Mouse (Mus musculus): ENCODE results near the gene Elf2. TPM values are rescaled to one million over a fixed set of nuclear protein-coding genes. Genes with fewer than 3 reads are reported as not detected.
"Not testable (repeated sequence)": the region's sequence is repeated elsewhere in the genome, so short reads cannot be mapped to it uniquely, and the experiment has no call there.

Gene Elf2
- polyA plus RNA-seq, 1 experiment: 46.1 TPM

GRCm38 (mm10) chr3:51364703-51365516 is 24.4 kb upstream of the Elf2 start:
- TF ChIP-seq POLR2A (IDR thresholded peaks at IDR 0.05; ENCODE audit: borderline replicate concordance, extremely low read depth, low read depth, low read length): no peak
- peak; percentile 91 for TF ChIP-seq CTCF (IDR thresholded peaks at IDR 0.05; ENCODE audit: insufficient read depth, low read length)
- 6% methylated on average over 31 of the region's 31 CpGs for WGBS
- DNase-seq: peak; percentile 62
- H3K4me3 ChIP-seq (replicated peaks; ENCODE audit: extremely low read depth, low read depth, low read length): peak overlapping the region; percentile 61
- peaks cover 3% of the 10 kb centered on the region; the same call in 1 of the 2 replicates for H3K4me1 ChIP-seq (ENCODE audit: control insufficient read depth, insufficient read depth, low read length)

- no peak for TF ChIP-seq CTCF (IDR thresholded peaks at IDR 0.05; ENCODE audit: insufficient read depth, low read length)
- no peak for TF ChIP-seq POLR2A (IDR thresholded peaks at IDR 0.05; ENCODE audit: borderline replicate concordance, extremely low read depth, low read depth, low read length)
- WGBS: 50% methylated on average over 9 of the region's 9 CpGs
- no peak for DNase-seq
- H3K4me3 ChIP-seq (replicated peaks; ENCODE audit: extremely low read depth, low read depth, low read length): no peak overlapping the region
- H3K4me1 ChIP-seq (ENCODE audit: control insufficient read depth, insufficient read depth, low read length): peaks cover 9% of the 10 kb centered on the region
Measured at GRCm38 (mm10) chr3:51361066-51361465, 20.6 kb upstream of the Elf2 start.

- no peak for DNase-seq
- Histone ChIP-seq H3K4me3 (replicated peaks; ENCODE audit: extremely low read depth, low read depth, low read length) (no peak overlapping the region), H3K4me1 (ENCODE audit: control insufficient read depth, insufficient read depth, low read length) (peaks cover 9% of the 10 kb centered on the region)
- TF ChIP-seq POLR2A (IDR thresholded peaks at IDR 0.05; ENCODE audit: borderline replicate concordance, extremely low read depth, low read depth, low read length) (no peak), CTCF (IDR thresholded peaks at IDR 0.05; ENCODE audit: insufficient read depth, low read length) (no peak)
- 62% methylated on average over 14 of the region's 14 CpGs for WGBS
Measured at GRCm38 (mm10) chr3:51359558-51360307, 19.3 kb upstream of the Elf2 start.

GRCm38 (mm10) chr3:51358660-51359557 is 18.4 kb upstream of the Elf2 start:
- H3K4me1 ChIP-seq (ENCODE audit: control insufficient read depth, insufficient read depth, low read length): peaks cover 6% of the 10 kb centered on the region; the same call in 1 of the 2 replicates
- peak; percentile 55 for DNase-seq
- TF ChIP-seq CTCF (IDR thresholded peaks at IDR 0.05; ENCODE audit: insufficient read depth, low read length): no peak
- TF ChIP-seq POLR2A (IDR thresholded peaks at IDR 0.05; ENCODE audit: borderline replicate concordance, extremely low read depth, low read depth, low read length): no peak
- 2% methylated on average over 50 of the region's 50 CpGs for WGBS
- H3K4me3 ChIP-seq (replicated peaks; ENCODE audit: extremely low read depth, low read depth, low read length): peak overlapping the region; percentile 69

- peak; percentile 62 for DNase-seq
- Histone ChIP-seq H3K4me1 (ENCODE audit: control insufficient read depth, insufficient read depth, low read length) (peaks cover 6% of the 10 kb centered on the region; the same call in 1 of the 2 replicates), H3K4me3 (replicated peaks; ENCODE audit: extremely low read depth, low read depth, low read length) (peak overlapping the region; percentile 69)
- WGBS: 6% methylated on average over 15 of the region's 15 CpGs
- no peak for TF ChIP-seq POLR2A (IDR thresholded peaks at IDR 0.05; ENCODE audit: borderline replicate concordance, extremely low read depth, low read depth, low read length)
- no peak for TF ChIP-seq CTCF (IDR thresholded peaks at IDR 0.05; ENCODE audit: insufficient read depth, low read length)
Measured at GRCm38 (mm10) chr3:51358181-51358580, 17.7 kb upstream of the Elf2 start.

- peaks cover 6% of the 10 kb centered on the region; the same call in 1 of the 2 replicates for H3K4me1 ChIP-seq (ENCODE audit: control insufficient read depth, insufficient read depth, low read length)
- DNase-seq: no peak
- no peak for TF ChIP-seq CTCF (IDR thresholded peaks at IDR 0.05; ENCODE audit: insufficient read depth, low read length)
- TF ChIP-seq POLR2A (IDR thresholded peaks at IDR 0.05; ENCODE audit: borderline replicate concordance, extremely low read depth, low read depth, low read length): no peak
- H3K4me3 ChIP-seq (replicated peaks; ENCODE audit: extremely low read depth, low read depth, low read length): no peak overlapping the region
- WGBS: 49% methylated on average over 14 of the region's 14 CpGs
Measured at GRCm38 (mm10) chr3:51357624-51358023, 17.2 kb upstream of the Elf2 start.

GRCm38 (mm10) chr3:51357078-51357477 is 16.6 kb upstream of the Elf2 start:
- TF ChIP-seq POLR2A (IDR thresholded peaks at IDR 0.05; ENCODE audit: borderline replicate concordance, extremely low read depth, low read depth, low read length): no peak
- TF ChIP-seq CTCF (IDR thresholded peaks at IDR 0.05; ENCODE audit: insufficient read depth, low read length): no peak
- no peak for DNase-seq
- H3K4me1 ChIP-seq (ENCODE audit: control insufficient read depth, insufficient read depth, low read length): peaks cover 6% of the 10 kb centered on the region; the same call in 1 of the 2 replicates
- no peak overlapping the region for H3K4me3 ChIP-seq (replicated peaks; ENCODE audit: extremely low read depth, low read depth, low read length)
- 46% methylated on average over 5 of the region's 5 CpGs for WGBS

GRCm38 (mm10) chr3:51354956-51355355 is 14.5 kb upstream of the Elf2 start:
- not testable (repeated sequence) for DNase-seq; H3K4me3 ChIP-seq (replicated peaks; ENCODE audit: extremely low read depth, low read depth, low read length); H3K4me1 ChIP-seq (ENCODE audit: control insufficient read depth, insufficient read depth, low read length)
- 88% methylated on average over 6 of the region's 6 CpGs for WGBS

- no peak for TF ChIP-seq CTCF (IDR thresholded peaks at IDR 0.05; ENCODE audit: insufficient read depth, low read length)
- no peak for TF ChIP-seq POLR2A (IDR thresholded peaks at IDR 0.05; ENCODE audit: borderline replicate concordance, extremely low read depth, low read depth, low read length)
- 69% methylated on average over 3 of the region's 3 CpGs for WGBS
- no peak for DNase-seq
- peaks cover 6% of the 10 kb centered on the region; the same call in 1 of the 2 replicates for H3K4me1 ChIP-seq (ENCODE audit: control insufficient read depth, insufficient read depth, low read length)
- no peak overlapping the region for H3K4me3 ChIP-seq (replicated peaks; ENCODE audit: extremely low read depth, low read depth, low read length)
Measured at GRCm38 (mm10) chr3:51354034-51354427, 13.6 kb upstream of the Elf2 start.
